Mouse (Mus musculus): Measurements from ENCODE around the gene Col6a1. TPM values are rescaled to one million over a fixed set of nuclear protein-coding genes. Genes with fewer than 3 reads are reported as not detected.

The Col6a1 gene
- polyA plus RNA-seq, 3 experiments from 2014 or later: not detected

- ATAC-seq: no peak
Observed at GRCm38 (mm10) chr10:76674581-76674980, 51.4 kb downstream of the Col6a1 start.

- ATAC-seq: no peak
Observed at GRCm38 (mm10) chr10:76671939-76672338, 54.0 kb downstream of the Col6a1 start.

- no peak for ATAC-seq
Observed at GRCm38 (mm10) chr10:76668947-76669284, 57.1 kb downstream of the Col6a1 start.

GRCm38 (mm10) chr10:76668261-76668946 is 57.6 kb downstream of the Col6a1 start:
- ATAC-seq: no peak

GRCm38 (mm10) chr10:76667197-76667805 is 58.7 kb downstream of the Col6a1 start:
- no peak for ATAC-seq

DNA sequence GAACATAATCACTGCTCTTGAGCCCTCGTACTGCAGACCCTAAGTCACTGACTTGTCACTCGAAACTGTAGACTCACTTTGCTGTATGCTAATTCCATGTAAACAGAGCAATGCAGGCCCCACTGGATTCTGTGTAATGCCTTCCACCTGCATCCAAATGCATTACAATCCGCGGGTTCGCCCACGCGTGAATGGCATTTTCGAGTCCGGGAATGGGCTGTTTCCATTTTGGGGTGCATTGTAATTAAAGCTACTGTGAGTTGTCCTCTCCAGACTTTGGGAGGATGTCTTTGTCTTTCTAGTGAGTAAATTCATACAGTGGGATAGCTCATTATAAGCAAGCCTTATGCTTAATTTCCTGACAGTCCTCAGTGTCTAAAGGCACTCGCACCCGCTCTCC is 60.4 kb downstream of the Col6a1 start:
- ATAC-seq: no peak

- ATAC-seq: no peak
Observed at GRCm38 (mm10) chr10:76664156-76665115, 61.5 kb downstream of the Col6a1 start.

Other genes starting within 250 kb of the Col6a1 start
- 10 to 100 TPM in 2 of 3 experiments, 1 to 10 TPM in 1; 9.7 to 17.3 (median 12.5) TPM for gene Lss, start 194.6 kb downstream of the Col6a1 start, polyA plus RNA-seq (2017; shearing (Covaris generic))
- gene Spatc1l, start 163.9 kb downstream of the Col6a1 start, polyA plus RNA-seq (2017; shearing (Covaris generic)): not detected
- not detected for gene Ftcd, start 150.5 kb downstream of the Col6a1 start, polyA plus RNA-seq (2017; shearing (Covaris generic))
- gene Col6a2, start 102.5 kb downstream of the Col6a1 start, polyA plus RNA-seq (2017; shearing (Covaris generic)): not detected
- gene Pcbp3, start 235.7 kb upstream of the Col6a1 start, polyA plus RNA-seq (2017; shearing (Covaris generic)): 1 to 10 TPM; 4.5 to 8.6 (median 6.0) TPM

Data from inflammation-experienced regulatory T-cells, adult 6 months (primary cell).